ENCODE assay signal across 8 mouse cellular contexts in the genomic region with DNA sequence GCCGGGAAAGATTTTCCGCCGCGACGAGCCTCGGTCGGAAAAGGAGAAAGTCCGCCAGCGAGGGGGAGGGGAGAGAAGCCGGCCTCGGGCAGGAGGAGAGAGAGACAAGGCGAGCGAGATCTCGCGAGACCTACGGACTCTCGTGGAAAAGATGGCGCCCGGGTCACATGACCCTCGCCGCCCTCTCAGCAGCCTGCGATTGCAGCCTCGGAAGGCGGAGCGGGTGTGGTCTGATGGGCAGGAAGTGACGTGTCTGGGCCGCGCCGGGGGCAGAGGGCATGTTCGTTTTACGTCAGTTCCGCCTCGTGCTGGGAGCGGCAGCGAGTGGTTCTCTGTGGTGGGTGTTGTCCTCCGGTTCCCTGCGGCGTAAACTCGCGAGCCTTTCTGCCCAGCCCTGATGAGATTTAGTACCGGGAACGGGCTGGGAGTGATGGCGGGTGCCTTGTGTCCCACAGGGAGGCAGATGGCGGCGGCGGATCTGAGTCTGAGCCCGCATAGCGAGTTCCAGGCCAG. TPM values are rescaled to one million over a fixed set of nuclear protein-coding genes. Genes with fewer than 3 reads are reported as not detected.
DNase-seq lines count a peak whose midpoint lies in the region; ATAC-seq and TF ChIP-seq lines count a peak whose summit lies in the region.

Smndc1 (minus strand) TSS at position 84 of the 513 bp plus-strand sequence.

- in situ Hi-C loops in ES-E14 (cut with MboI; ENCODE audit: low sequenced_read_pairs in 2 of 2, unreplicated experiment in 2 of 2), result loop anchor here in 1 of 2 experiments (10.0 kb wide), 1 partner anchor 184 kb away; no protein-coding TSS in a partner anchor

- peak within 1 kb of the TSS; percentile 95 for H3K27ac ChIP-seq in ES-E14 (ENCODE audit: insufficient read depth, low read depth, low read length, poor library complexity, severe bottlenecking)
- peak within 1 kb of the TSS; percentile 95 for H3K27ac ChIP-seq in forebrain, embryonic 15.5 days (replicated peaks)

- DNase-seq in ES-E14 (ENCODE audit: low read depth, low spot score), result peak; percentile 99
- peak; percentile 100 for DNase-seq in cerebellum, adult 11-12 months
- DNase-seq in heart, postnatal 25 days (ENCODE audit: low spot score), result peak; percentile 99
- peak; percentile 99 for DNase-seq in layer of hippocampus, adult 18-20 months (ENCODE audit: low spot score in 2 of 2)
- DNase-seq in lung, adult 2 months, result peak; percentile 99
- peak; percentile 99 to 100 for DNase-seq in thymus, adult 18-20 months

- H3K27me3 ChIP-seq in forebrain, embryonic 15.5 days, result no peaks in the 10 kb centered on the region

- WGBS in forebrain, embryonic 15.5 days, result 0% methylated on average over 48 of the region's 48 CpGs
- WGBS in lung, adult 2 months, result under 1% methylated on average over 48 of the region's 48 CpGs

- peak within 1 kb of the TSS; percentile 73 for H3K4me2 ChIP-seq in forebrain, embryonic 15.5 days (replicated peaks)

- H3K36me3 ChIP-seq in ES-E14 (ENCODE audit: control insufficient read depth, insufficient read depth, low read length, poor library complexity, severe bottlenecking), result peaks cover 18% of the 10 kb centered on the region
- peaks cover 33% of the 10 kb centered on the region for H3K36me3 ChIP-seq in forebrain, embryonic 15.5 days

- H3K4me1 ChIP-seq in ES-E14 (ENCODE audit: control insufficient read depth in 2 of 2, insufficient read depth in 2 of 2, low read length in 2 of 2, poor library complexity in 1 of 2), result peaks cover 2 to 12% of the 10 kb centered on the region in 2 experiments; a peak in 3 of 4 replicates
- H3K4me1 ChIP-seq in forebrain, embryonic 15.5 days, result peaks cover 29% of the 10 kb centered on the region
- H3K4me1 ChIP-seq in lung, adult 2 months (ENCODE audit: control insufficient read depth, insufficient read depth, low read length), result peaks cover 10% of the 10 kb centered on the region

- TF ChIP-seq POLR2A in lung, adult 2 months (IDR thresholded peaks at IDR 0.05; ENCODE audit: borderline replicate concordance, extremely low read depth, low read depth, low read length), result peak; percentile 91

- no peaks in the 10 kb centered on the region for H3K9me3 ChIP-seq in ES-E14 (ENCODE audit: control insufficient read depth, insufficient read depth, low read depth, low read length)
- no peaks in the 10 kb centered on the region for H3K9me3 ChIP-seq in forebrain, embryonic 15.5 days

- ATAC-seq in forebrain, embryonic 15.5 days (replicated peaks), result peak; percentile 98
- ATAC-seq in neutrophil, adult 5-6 weeks (ENCODE audit: extremely low read depth, insufficient number of reproducible peaks, low FRiP score, poor library complexity, severe bottlenecking), result peak; percentile 96

- peak within 1 kb of the TSS; percentile 100 for H3K9ac ChIP-seq in ES-E14 (ENCODE audit: insufficient read depth, low read depth, low read length, poor library complexity, severe bottlenecking)
- peak within 1 kb of the TSS; percentile 92 for H3K9ac ChIP-seq in forebrain, embryonic 15.5 days (replicated peaks)

- no peak for TF ChIP-seq CTCF in lung, adult 2 months (IDR thresholded peaks at IDR 0.05; ENCODE audit: insufficient read depth, low read length)

- peak within 1 kb of the TSS; percentile 88 to 100 for H3K4me3 ChIP-seq in ES-E14 (ENCODE audit: insufficient read depth in 1 of 2, low read depth in 1 of 2, low read length in 2 of 2, poor library complexity in 1 of 2, severe bottlenecking in 1 of 2)
- peak within 1 kb of the TSS; percentile 97 for H3K4me3 ChIP-seq in forebrain, embryonic 15.5 days
- peak within 1 kb of the TSS; percentile 92 for H3K4me3 ChIP-seq in lung, adult 2 months (replicated peaks; ENCODE audit: extremely low read depth, low read depth, low read length)

- intact Hi-C loops in heart, postnatal 25 days (cut with DNase I), result loop anchor here (5.0 kb wide), 1 partner anchor 142 kb away; no protein-coding TSS in a partner anchor

TF ChIP-seq in ES-E14, 5 proteins besides CTCF, POLR2A, EP300 and RAD21:
- TF ChIP-seq HCFC1 (IDR thresholded peaks at IDR 0.05; ENCODE audit: borderline replicate concordance, insufficient read depth, low read length), result peak; percentile 85
- TF ChIP-seq ZC3H11A (IDR thresholded peaks at IDR 0.05; ENCODE audit: borderline replicate concordance, low read depth, low read length), result no peak
- peak; percentile 93 for TF ChIP-seq CHD2 (IDR thresholded peaks at IDR 0.05; ENCODE audit: low read depth, low read length)
- no peak for TF ChIP-seq ZNF384 (IDR thresholded peaks at IDR 0.05; ENCODE audit: low read depth, low read length)
- no peak for TF ChIP-seq MAFK (IDR thresholded peaks at IDR 0.05; ENCODE audit: insufficient read depth, low read depth, low read length)

RNA-seq across cellular contexts. Expression of gene Smndc1, which starts in this region (rescaled TPM):
- 32.6 and 37.4 TPM in 2 replicates for total RNA-seq in ES-E14 (2012; rRNA removed)
- polyA plus RNA-seq in forebrain, embryonic 15.5 days (2015; fragmentation: Nextera tagmentation; extraction: Ambion mirVana), result 41.0 and 42.3 TPM in 2 replicates
- 10 to 100 TPM; 28.8 to 33.2 TPM for total RNA-seq in heart, postnatal 25 days (2021)
- total RNA-seq in layer of hippocampus, adult 18-20 months (2021), result 10 to 100 TPM; 41.4 to 42.4 TPM
- polyA plus RNA-seq in lung, adult 2 months (2012; rRNA removed), result 3.9 and 6.2 TPM in 2 replicates
- 41.6 and 45.5 TPM in 2 replicates for total RNA-seq in neutrophil, adult 5-6 weeks (2017)

Comparison
In these comparisons a context has a peak if more than half of its experiments do, and no peak if none do; other contexts are left out.
1. Peak in every context shown above with its lines: DNase-seq, ATAC-seq, H3K4me3 ChIP-seq and H3K27ac ChIP-seq.